Mouse (Mus musculus) ES-Bruce4 (cell line): ENCODE measurements around the gene Dst.

Experiments
- CTCF ChIP-seq: IDR thresholded peaks from one replicate; pipeline ENCODE4 v1.8.1; 2011; ENCODE audit warnings: low read depth, low read length
- EP300 ChIP-seq: IDR thresholded peaks from 2 replicates; pipeline ENCODE4 v1.6.1; 2011; ENCODE audit warnings: low read depth, low read length; ENCODE audit not compliant: insufficient read depth
- POLR2A ChIP-seq: IDR thresholded peaks from one replicate; pipeline ENCODE4 v1.8.1; 2011; ENCODE audit warnings: low read length; ENCODE audit not compliant: insufficient read depth

DNA sequence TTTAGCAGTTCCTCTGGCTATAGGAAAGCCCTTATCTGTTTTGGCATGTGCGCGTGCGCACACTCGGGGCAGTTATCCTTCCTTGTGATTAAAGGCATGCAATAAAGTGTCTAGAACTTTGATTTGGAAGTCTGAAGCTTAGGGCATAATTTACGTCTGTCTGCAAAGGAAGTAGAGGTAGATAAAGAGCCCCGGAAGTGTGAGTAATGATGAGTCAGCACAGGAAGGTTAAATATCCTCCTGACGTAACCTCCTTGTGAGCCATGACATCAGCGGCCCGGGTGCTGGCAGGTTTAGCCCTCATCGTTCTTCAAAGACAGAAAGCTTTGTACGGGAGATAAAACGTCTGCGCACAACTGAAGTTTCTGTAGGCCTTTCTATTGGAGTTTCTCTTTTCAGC is 343.1 kb downstream of the Dst start:
- TF ChIP-seq POLR2A = no peak
- no peak for TF ChIP-seq CTCF
- no peak for TF ChIP-seq EP300
